Mouse (Mus musculus) neural tube, embryonic 10.5 days (tissue): ENCODE data around the gene Zfp933.
"Not testable (repeated sequence)": the region's sequence is repeated elsewhere in the genome, so short reads cannot be mapped to it uniquely, and the experiment has no call there.

Experiments
- DNase-seq: peaks from one replicate; pipeline ENCODE4 v3.0.0-alpha.2; 2017; ENCODE audit warnings: low spot score; ENCODE audit errors: extremely low spot score

Gene Zfp933

DNA sequence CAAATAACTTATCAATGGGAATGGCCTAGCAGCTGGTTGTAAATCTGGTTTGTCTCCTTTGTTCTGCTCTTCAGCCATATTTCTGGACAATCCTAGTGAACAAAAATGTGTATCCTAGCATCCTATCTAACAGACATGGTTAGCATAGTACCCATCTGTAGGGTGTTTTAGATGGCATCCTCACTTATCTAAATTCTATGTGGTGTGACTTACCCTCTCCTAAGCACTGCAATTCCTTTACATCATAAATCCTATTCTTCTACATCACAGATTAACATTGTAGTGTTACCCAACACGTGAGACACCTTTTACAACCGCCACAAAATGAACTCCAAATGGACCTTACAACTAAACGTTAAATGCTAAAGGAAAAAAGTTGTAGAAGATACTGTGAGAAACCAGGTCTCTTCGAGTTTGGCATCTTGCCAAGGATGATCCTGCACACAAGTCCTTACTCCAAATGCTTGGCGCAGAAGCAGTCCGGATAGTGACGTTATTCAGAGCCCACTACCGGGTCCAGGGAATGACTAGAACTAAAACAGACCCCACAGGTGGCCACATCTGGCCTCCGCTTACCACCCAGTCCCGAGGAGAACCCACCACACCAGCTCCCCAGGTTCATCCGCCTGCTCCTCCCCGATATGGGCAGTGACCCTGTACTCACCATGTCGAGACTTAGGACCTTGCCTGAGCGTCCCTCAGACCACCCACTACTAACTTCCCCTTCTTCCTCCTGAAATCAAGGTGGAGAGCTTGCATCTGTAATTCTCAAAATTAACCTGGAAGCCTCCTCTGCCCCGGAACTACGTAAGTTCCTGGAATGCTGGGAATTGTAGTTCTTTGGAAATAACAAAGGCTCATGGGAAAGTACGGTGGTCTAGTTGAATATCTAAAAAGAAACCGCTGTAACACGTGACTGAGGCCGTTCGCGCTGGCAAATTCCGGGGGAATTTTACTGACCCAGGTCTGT, at the start of gene Zfp933:
Zfp933 (minus strand) TSS at position 753 of the 970 bp plus-strand sequence.
- DNase-seq: peak; percentile 63

DNA sequence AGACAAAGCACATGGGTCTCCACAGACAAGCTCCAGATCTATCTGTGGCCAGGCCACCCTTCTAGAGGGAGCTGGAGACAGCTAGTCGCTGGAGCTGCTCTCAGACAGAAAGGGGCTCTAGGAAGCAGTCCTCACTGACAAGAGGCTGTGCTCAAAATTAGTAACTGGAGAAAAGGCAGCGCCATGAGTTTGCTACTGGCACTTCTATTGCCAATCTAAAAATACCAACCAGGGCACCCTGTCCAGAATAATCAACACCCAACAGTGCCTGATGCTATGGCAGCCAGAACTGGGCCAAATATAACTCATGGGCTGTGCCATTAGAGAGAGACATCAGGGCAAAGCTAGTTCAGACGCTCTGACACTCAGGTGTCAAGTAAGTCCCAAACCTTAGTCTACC, 49.2 kb upstream of the Zfp933 start:
- DNase-seq: no peak

DNA sequence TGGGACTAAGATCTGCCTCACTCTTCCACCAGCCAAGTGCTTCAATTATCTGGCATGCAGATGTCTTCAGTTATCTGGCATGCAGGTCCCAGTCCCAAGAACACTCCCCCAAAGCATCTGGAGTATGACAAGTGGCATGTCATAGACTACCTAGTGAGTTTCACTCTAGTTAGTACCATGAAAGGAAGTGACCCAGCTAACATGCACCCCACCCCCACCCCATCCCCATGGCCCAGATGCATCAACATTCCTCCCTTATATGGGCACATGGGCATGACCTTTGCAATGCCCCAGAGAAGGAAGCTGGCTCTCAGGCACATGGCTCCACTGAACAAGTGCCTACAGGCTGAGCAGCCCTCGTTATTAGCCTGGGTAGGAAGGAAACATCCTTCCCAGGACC, 48.2 kb upstream of the Zfp933 start:
- no peak for DNase-seq

DNA sequence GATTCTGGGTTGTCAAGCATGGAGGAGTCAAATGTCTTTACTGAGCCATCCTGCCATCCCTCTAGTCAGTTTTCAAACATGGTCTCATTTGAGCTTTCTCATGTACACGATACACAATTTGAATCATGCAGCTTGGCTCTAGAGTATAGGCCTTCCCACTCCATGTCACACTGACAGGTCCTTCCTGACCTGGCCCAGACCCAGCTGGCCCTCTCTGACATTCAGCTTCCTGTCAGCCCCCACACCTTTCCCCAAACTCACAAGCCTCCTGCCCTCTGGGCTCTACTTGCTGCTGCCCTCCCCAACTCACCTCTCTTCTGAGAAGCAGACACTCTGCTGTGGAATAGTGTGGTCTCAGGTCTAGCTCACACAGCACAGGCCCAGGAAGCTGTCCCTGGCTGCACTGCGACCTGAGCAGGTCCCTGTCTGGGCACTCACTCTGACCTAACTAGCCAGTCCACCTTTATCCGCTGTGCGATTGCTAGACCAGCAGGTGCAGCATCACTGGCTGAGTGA, 47.7 kb upstream of the Zfp933 start:
- DNase-seq: no peak

DNA sequence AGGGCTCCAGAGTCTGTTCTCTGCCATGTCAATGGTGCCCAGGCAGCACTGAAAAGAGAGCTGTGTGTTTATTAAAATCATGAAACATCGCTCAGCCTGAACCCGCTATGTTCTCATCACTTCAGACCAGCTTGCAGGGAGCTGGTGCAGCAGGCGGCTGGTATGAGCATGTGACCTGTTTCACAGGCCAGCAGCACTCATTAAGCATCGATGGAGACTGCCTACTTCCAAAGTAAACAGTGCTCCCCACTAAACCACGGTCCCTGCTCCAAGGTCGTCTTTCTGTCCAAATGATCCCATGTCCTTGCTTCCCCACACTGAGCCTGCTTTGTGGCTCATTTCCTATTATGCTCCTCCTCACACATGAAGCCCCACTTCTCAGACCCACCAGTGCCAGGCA, 42.2 kb upstream of the Zfp933 start:
- no peak for DNase-seq

DNA sequence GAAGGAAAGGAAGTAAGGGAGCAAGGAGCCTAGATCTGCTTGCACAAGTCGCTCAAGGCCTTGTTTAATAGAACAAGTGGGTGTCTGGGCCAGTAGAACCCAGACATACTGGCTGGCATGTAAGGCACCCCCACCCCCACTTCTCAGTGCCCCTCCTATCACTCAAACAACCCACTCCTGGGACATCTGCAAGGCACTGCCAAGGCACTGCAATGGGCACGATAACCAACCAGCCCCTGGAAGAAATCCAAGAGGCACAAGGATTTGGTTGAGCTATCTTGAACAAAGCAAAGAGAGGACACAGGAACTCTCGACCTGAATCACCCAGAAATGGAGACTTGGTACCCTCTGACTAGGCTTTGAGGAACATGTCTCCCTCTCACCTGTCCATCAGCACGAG, 40.1 kb upstream of the Zfp933 start:
- DNase-seq: no peak

DNA sequence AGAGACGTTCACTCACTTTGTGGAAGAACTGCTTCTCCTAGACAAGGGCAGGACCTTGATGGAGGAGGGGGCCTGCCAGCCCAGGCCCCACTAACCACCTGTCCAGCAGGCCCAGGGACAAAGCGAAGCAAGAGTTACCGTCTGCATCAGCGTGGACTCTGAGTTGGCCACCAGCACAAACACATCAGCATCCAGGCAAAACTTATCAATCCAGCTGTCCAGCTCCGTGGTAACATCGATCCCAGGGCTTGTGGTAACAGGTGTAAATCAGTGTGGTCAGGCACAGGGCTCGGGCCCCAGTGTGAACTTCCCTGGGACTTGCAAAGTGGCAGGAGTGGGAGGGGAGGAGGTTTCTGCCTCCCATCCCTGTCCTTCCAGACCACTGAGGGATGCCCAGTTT, 39.1 kb upstream of the Zfp933 start:
- DNase-seq: no peak

DNA sequence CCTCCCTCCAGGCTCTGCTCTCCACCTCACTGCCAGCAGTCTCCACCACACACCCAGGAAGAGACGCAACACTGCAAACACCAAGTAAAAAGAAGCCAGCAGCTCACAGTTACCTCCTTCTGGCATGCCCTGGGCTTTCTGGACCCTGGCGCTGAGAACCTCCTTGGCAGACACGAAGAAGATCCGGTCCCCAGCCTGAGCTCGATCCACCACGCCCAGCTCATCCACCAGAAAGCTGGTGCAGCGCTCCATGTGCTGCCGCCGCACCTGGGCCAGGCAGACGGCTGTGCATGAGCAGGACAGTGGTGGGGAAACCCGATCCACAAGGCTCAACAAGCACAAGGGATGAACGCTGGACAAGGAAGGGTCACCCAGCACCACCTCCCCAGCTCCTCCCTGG, 38.0 kb upstream of the Zfp933 start:
- no peak for DNase-seq

DNA sequence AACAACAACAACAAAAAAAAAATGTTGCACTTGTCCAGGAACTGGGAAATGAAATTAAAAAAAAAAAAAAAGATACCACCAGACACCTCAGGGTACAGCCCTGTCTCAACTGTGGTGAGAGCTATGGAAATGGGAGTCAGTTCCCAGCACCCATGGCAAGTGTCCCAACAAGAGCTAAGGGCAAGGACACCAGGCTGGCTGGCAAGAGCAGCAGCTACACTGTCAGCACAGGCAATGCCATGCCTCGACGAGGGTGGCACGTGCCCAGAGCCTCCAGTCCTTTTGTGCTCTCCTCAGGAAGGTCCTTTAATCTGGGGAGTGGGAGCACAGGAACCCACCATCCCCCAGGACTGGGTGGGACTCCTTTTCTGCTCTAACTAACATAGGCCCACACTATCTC, 36.0 kb upstream of the Zfp933 start:
- no peak for DNase-seq

DNA sequence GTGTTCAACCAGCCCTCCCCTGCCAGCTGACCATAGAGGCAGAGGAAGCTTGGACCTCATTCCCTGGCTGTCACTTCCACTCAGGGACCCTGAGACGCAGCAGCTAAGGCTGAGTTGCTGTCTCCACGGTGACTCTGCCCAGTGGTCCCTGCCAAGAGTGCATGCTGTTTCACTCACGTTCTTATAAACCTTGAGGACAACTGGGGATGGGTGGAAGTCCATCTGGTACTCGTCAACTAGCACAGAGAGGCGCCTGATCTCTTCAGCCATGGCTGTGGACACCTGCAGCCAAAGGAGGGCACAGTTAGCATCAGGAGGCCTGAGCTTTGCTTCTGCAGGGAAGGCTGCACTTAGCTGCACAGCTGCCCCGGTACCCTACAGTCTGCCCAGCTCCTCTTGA, 34.9 kb upstream of the Zfp933 start:
- no peak for DNase-seq

DNA sequence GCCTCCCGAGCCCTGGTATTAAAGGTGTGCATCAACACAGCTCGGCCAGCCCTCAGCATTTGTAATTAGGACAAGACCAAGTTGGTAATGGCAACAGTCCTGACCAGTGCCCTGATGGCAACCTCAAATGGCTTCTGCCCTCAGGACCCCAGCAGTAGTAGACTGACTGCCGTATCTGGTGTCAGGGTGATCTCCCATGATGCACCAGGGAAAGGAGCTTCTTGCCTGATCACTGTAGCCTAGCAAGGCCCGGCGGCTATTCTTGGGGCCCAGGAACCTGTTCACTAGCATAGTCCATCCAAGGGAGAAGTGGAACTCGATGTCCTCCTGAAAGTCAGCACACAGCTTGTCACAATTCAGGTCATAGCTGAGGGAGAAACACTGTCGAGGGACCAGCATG, 33.6 kb upstream of the Zfp933 start:
- DNase-seq: no peak

DNA sequence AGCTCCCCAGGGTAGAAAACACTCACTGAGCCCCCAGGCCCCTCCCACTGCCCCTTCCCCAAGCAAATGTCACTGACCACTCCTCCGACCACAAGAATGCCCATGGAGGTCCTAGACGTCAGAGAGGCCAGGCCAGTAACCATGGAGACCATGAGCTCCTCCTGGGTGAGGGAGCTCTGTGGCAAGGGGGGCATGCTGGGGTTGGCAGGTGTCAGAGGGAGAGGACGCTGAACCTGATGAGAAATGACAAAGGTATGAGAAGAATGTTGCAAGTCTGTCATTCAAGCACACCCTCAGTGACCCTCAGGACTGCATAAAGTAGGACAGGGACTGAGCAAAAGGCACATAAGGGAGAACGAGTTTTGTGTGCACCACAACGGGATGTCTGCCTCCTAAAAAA, 31.7 kb upstream of the Zfp933 start:
- DNase-seq: no peak

DNA sequence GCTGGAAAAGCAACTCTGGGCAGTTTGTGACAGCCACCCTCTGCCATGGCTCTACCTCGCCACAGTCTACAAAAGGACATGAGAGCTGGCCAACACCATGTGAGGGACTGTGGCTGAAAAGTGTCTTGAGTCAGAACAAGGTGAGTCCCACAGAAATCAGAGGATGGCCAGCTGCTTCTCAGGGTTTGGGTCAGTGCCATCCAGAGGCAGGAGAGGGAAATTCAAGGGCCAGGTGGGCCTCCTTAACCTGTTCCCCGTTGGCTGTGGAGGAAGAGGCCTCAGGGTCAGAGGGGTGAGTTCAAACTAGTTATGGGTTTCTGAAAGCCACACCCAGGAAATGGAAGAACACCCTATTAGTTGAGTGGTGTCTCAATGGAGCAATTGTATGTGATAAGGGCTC, 31.3 kb upstream of the Zfp933 start:
- DNase-seq: no peak

DNA sequence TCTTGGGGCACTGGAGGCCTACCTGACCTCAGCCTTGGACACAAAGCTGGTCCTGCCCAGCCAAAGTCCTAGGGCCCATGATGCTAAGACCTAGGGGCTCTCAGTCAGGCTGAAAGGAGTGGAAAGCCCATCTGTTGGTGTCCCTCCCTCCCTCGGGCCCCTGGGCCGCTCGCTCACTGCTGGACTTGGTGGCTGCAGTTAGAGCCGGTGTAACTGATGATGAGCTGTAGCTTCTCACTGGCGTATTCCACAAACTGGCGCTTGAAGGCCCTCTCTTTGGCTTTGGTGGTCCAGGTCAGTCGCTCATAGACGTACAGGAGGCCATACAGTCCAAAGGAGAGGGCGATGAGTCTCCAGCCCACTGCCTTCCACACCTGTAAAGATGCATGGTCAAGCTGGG, 30.4 kb upstream of the Zfp933 start:
- DNase-seq: no peak

DNA sequence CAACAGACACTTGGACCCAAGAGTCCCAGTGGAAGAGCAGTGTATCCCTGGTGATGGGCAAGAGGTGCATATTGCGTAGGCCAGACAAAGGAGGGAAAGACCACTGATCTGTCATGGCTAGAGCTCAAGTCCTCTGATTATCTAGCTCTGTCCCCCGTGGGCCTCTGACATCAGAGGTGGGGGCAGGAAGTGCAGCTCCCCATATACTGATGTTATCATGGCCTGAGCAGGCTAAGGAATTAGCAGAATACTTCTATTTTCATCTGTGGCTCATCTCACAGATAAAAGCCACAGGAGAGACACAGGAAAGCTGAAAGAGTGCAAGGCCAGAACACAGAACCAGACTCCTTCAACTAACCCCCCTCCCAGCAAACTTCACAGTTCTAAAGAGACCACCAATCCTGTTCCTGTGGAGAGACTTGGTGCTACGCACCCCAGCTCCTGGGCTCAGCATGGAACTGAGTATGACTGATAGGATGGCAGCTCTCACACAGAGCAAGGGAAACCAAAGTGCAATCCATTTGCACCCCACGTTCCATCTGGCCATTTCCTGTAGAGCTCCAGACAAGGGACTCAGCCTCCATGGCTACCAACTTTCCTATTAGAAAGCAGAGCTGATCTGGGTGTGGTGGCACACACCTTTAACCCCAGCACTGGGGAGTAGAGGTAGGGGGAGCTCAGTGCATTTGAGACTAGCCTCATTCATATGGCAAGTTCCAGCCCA, 27.8 kb upstream of the Zfp933 start:
- no peak for DNase-seq

DNA sequence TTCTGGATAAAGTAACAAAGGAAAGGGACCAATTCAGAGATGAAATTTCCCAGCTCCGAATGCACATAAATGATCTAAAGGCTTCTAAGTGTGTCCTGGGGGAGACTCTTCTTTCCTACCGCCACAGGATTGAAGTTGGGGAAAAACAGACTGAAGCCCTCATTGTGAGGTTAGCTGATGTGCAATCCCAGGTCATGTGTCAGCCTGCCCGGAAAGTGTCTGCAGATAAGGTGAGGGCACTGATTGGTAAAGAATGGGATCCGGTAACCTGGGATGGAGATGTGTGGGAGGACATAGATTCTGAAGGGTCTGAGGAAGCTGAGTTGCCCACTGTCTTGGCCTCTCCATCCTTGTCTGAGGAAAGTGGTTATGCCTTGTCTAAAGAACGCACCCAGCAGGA, 21.1 kb upstream of the Zfp933 start:
- peak; percentile 23 for DNase-seq

DNA sequence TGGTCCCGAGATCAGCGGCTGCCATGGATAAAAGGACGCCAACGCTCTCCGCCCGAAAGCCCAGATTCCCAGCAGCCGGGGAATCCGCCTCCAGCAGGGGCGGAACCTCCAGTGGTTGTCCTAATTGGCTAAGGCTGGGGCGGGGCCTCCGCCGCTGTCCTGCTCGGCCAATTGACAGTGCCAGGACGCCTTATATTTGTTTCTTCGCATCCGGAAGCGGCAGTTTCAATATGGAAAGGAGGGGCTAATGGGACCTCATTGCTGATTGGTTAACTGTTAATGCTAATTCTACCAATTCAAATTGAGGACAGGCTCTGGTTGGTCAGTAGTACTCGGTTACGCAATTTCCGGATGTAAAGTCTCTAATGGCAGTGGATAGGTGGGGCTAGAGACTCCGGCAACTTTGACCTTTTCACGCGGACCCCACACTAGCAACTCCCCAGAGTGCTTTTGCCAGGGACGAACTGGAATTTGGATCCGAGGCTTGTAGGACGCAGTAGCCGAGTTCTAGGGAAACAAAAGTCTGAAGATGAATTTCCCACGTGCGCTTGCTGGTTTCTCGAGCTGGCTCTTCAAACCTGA, 20.4 kb upstream of the Zfp933 start, which contains the start of the genes Miip and Fv1:
Miip (minus strand) TSS at position 367 of the 582 bp plus-strand sequence.
Fv1 (plus strand) TSS at position 530 of the 582 bp plus-strand sequence.
- DNase-seq: peak; percentile 95

DNA sequence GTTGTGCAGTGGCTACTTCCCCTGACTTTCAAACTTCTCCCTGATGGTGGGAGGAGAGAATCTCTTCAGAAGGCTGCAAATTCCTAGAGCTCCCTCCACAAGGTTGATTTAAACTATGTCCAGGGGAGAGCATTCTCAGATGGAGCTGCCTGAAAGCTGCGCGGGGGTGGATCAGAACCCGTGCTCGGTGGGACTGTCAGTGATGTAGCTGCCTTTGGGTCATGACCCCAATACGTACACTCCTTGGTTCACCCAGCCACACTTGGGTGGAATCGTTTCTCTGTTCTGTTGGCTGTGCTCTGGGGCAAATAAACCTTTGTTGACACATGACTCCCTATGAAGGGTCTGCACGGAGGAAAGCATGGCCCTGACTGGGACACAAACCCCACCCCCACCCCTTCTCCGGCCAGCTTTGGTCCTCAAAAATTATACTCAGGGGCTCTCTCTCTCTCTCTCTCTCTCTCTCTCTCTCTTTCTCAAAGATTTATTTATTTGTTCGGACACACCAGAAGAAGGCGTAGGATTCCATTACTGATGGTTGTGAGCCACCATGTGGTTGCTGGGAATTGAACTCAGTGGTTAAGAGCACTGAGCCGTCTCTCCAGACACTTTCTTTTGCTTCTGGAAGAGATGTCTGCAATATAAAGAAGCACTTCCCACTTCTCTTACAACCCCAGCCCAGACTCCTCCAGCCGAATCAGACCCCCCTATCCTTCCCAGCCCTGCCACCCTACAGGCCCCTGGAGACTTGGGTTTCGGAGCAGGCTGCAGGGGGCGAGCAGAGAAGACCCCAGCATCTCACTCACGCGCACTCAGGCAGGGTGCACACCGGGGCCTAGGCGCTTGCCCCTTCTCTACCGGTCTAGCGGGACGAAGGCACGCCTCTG, 19.6 kb upstream of the Zfp933 start:
- peak; percentile 21 for DNase-seq

DNA sequence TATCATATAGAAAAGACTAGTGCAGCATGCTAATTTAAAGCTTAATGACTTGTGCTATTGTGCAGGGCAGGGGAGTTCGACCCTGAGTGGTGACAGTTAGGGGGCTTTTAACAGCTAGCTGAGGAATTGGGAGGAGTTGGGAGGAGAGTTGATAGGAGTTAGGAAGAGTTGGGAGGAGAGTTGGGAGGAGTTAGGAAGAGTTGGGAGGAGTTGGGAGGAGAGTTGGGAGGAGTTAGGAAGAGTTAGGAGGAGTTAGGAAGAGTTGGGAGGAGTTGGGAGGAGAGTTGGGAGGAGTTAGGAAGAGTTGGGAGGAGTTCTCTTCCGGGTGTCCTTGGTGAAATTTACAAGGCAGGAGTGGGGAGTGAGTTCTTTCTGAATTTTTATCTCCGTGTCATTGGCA, 18.6 kb upstream of the Zfp933 start:
- not testable (repeated sequence) for DNase-seq

DNA sequence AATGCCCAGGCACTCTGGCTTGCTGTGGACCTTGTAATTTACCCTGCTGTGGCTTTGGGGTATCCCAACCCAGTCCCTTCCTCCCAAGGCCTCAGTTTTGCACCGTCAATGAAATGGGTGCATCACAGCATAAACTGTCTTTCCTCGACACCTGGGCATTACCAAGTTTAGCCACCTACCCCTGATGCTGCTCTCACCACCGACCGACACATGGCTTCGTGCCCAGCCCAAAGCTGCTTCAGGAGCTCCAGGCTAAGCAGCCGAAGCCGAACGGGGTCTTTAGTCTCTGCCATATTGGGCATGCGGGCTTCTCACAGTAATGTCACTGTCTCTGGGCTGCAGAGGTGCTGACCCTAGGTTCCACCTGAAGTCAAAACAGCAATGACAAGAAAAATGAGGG, 17.9 kb upstream of the Zfp933 start:
- DNase-seq: no peak

DNA sequence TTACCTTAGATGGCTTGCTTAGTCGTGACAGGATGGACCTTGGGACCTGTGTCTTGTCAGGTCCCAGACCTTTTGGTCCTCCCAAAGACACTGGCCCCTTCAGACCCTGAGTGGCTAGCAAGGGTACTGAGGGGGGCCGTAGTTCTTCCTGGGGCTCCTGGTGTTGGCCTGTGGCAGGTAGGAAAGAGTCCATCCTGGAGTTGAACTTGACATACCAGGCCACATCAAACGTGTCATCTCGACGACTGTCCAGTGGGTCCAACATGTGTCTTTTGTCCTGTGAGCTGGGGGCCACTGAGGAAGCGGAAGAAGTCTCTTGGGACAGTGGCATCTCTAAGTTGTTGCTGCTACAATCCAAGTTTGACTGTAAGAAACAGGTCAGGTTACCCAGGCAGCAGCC, 17.5 kb upstream of the Zfp933 start:
- DNase-seq: no peak
